Comparison of ENCODE assay signal across 8 mouse cellular contexts in genomic region chr11:84179226-84179953, GRCm38 (mm10). TPM values are rescaled to one million over a fixed set of nuclear protein-coding genes. Genes with fewer than 3 reads are reported as not detected.
DNase-seq lines count a peak whose midpoint lies in the region; ATAC-seq and TF ChIP-seq lines count a peak whose summit lies in the region.

No protein-coding gene starts in this region.

- peak overlapping the region; percentile 54 for H3ac ChIP-seq in myocyte (ENCODE audit: control insufficient read depth, insufficient read length)

- ATAC-seq in CD4-positive, CD25-positive, alpha-beta regulatory T cell, adult 4 months = peak; percentile 74
- ATAC-seq in erythroid progenitor cell, adult 5-6 weeks (replicated peaks; ENCODE audit: low FRiP score, poor library complexity, severe bottlenecking) = peak; percentile 91
- ATAC-seq in heart, embryonic 13.5 days (ENCODE audit: extremely low read depth, insufficient number of reproducible peaks, low FRiP score, low TSS enrichment) = peak; percentile 97
- ATAC-seq in kidney, postnatal 0 days (replicated peaks; ENCODE audit: low FRiP score, low read depth) = peak; percentile 99
- peak; percentile 97 for ATAC-seq in liver, embryonic 11.5 days (replicated peaks; ENCODE audit: low FRiP score)

- peak overlapping the region; percentile 90 for H3K9ac ChIP-seq in heart, embryonic 13.5 days
- H3K9ac ChIP-seq in kidney, postnatal 0 days (ENCODE audit: low read depth, low read length) = peak overlapping the region; percentile 76
- H3K9ac ChIP-seq in liver, embryonic 11.5 days (ENCODE audit: low read depth, low read length) = peak overlapping the region; percentile 90

- H3K4me3 ChIP-seq in brown adipose tissue, adult 24 weeks (ENCODE audit: insufficient read depth, low read depth, low read length) = peak overlapping the region; percentile 88
- peak overlapping the region; percentile 80 for H3K4me3 ChIP-seq in heart, embryonic 13.5 days
- H3K4me3 ChIP-seq in kidney, postnatal 0 days (replicated peaks; ENCODE audit: low read depth, low read length) = peak overlapping the region; percentile 77
- peak overlapping the region; percentile 91 for H3K4me3 ChIP-seq in liver, embryonic 11.5 days (ENCODE audit: low read depth, low read length)
- peak overlapping the region; percentile 53 for H3K4me3 ChIP-seq in myocyte

- peak; percentile 77 for TF ChIP-seq CTCF in kidney, postnatal 0 days (IDR thresholded peaks at IDR 0.05; ENCODE audit: low read depth)

- peak; percentile 83 for TF ChIP-seq POLR2A in myocyte (IDR thresholded peaks at IDR 0.05; ENCODE audit: insufficient read length, low read depth)

- peak overlapping the region; percentile 77 for H3K27ac ChIP-seq in brown adipose tissue, adult 24 weeks (replicated peaks; ENCODE audit: low read depth, low read length)
- H3K27ac ChIP-seq in heart, embryonic 13.5 days (replicated peaks) = peak overlapping the region; percentile 94
- H3K27ac ChIP-seq in kidney, postnatal 0 days = peak overlapping the region; percentile 92
- H3K27ac ChIP-seq in liver, embryonic 11.5 days (ENCODE audit: low read depth, low read length) = peak overlapping the region; percentile 92

- H3K36me3 ChIP-seq in heart, embryonic 13.5 days = no peaks in the 10 kb centered on the region
- H3K36me3 ChIP-seq in kidney, postnatal 0 days (ENCODE audit: insufficient read depth, low read length) = no peaks in the 10 kb centered on the region
- no peaks in the 10 kb centered on the region for H3K36me3 ChIP-seq in liver, embryonic 11.5 days (ENCODE audit: control insufficient read depth, insufficient read depth, low read length)
- H3K36me3 ChIP-seq in myocyte (ENCODE audit: control insufficient read depth, insufficient read depth) = no peaks in the 10 kb centered on the region

- 0 out of 2 replicates have a peak, but pooled peaks cover 3% of the 10 kb centered on the region for H3K4me1 ChIP-seq in brown adipose tissue, adult 24 weeks (ENCODE audit: control insufficient read depth, insufficient read depth, insufficient read length, low read length)
- H3K4me1 ChIP-seq in heart, embryonic 13.5 days = peaks cover 21% of the 10 kb centered on the region
- H3K4me1 ChIP-seq in kidney, postnatal 0 days (replicated peaks; ENCODE audit: insufficient read depth, low read length) = peaks cover 9% of the 10 kb centered on the region; the same call in 1 of the 2 replicates
- H3K4me1 ChIP-seq in liver, embryonic 11.5 days (replicated peaks; ENCODE audit: control insufficient read depth, insufficient read depth, low read length) = peaks cover 20% of the 10 kb centered on the region

- WGBS in heart, embryonic 13.5 days = under 1% methylated on average over 65 of the region's 85 CpGs
- under 1% methylated on average over 67 of the region's 85 CpGs for WGBS in kidney, postnatal 0 days
- under 1% methylated on average over 54 of the region's 85 CpGs for WGBS in liver, embryonic 11.5 days

- peak overlapping the region; percentile 89 for H3K4me2 ChIP-seq in heart, embryonic 13.5 days
- H3K4me2 ChIP-seq in kidney, postnatal 0 days (ENCODE audit: low read length) = peak overlapping the region; percentile 92
- H3K4me2 ChIP-seq in liver, embryonic 11.5 days = peak overlapping the region; percentile 82
- H3K4me2 ChIP-seq in myocyte (ENCODE audit: low read depth) = peak overlapping the region; percentile 98

- DNase-seq in kidney, postnatal 0 days (ENCODE audit: low spot score) = peak; percentile 97
- peak; percentile 98 for DNase-seq in liver, embryonic 11.5 days (ENCODE audit: low spot score)
- DNase-seq in spleen, postnatal 4 days (ENCODE audit: low spot score in 2 of 2) = peak; percentile 93 to 96

- no peaks in the 10 kb centered on the region for H3K27me3 ChIP-seq in heart, embryonic 13.5 days (replicated peaks)
- no peaks in the 10 kb centered on the region for H3K27me3 ChIP-seq in kidney, postnatal 0 days (ENCODE audit: insufficient read depth, low read length)
- no peaks in the 10 kb centered on the region for H3K27me3 ChIP-seq in liver, embryonic 11.5 days (replicated peaks; ENCODE audit: control insufficient read depth, insufficient read depth, low read length)
- no peaks in the 10 kb centered on the region for H3K27me3 ChIP-seq in myocyte (ENCODE audit: control insufficient read depth, insufficient read depth, insufficient read length)

- peaks cover 44% of the 10 kb centered on the region for H3K79me2 ChIP-seq in myocyte (ENCODE audit: control insufficient read depth, insufficient read depth)

- H3K9me3 ChIP-seq in heart, embryonic 13.5 days = no peaks in the 10 kb centered on the region
- no peaks in the 10 kb centered on the region for H3K9me3 ChIP-seq in kidney, postnatal 0 days (replicated peaks; ENCODE audit: low read length)
- no peaks in the 10 kb centered on the region for H3K9me3 ChIP-seq in liver, embryonic 11.5 days (ENCODE audit: control insufficient read depth, low read length)

TF ChIP-seq in myocyte, 11 proteins besides CTCF, POLR2A, EP300 and RAD21:
- no peak for TF ChIP-seq MYOG (IDR thresholded peaks at IDR 0.05; ENCODE audit: control insufficient read depth in 1 of 3, insufficient read depth in 1 of 3, insufficient read length in 2 of 3, low read depth in 2 of 3)
- no peak for TF ChIP-seq REST (IDR thresholded peaks at IDR 0.05; ENCODE audit: insufficient read depth, insufficient read length)
- TF ChIP-seq SRF (IDR thresholded peaks at IDR 0.05; ENCODE audit: control insufficient read depth, insufficient read length, low read depth) = no peak
- TF ChIP-seq TCF12 (IDR thresholded peaks at IDR 0.05; ENCODE audit: insufficient read depth, poor library complexity, severe bottlenecking) = no peak
- no peak for TF ChIP-seq MYOD1 (IDR thresholded peaks at IDR 0.05; ENCODE audit: control insufficient read depth in 1 of 3, insufficient read length in 2 of 3, low read depth in 2 of 3)
- TF ChIP-seq CEBPB (IDR thresholded peaks at IDR 0.05; ENCODE audit: insufficient read depth, poor library complexity, severe bottlenecking) = no peak
- no peak for TF ChIP-seq MAX (IDR thresholded peaks at IDR 0.05; ENCODE audit: low read depth)
- TF ChIP-seq USF1 (IDR thresholded peaks at IDR 0.05; ENCODE audit: low read depth) = no peak
- TF ChIP-seq POLR2AphosphoS2 (IDR thresholded peaks at IDR 0.05; ENCODE audit: insufficient read length, low read depth) = peak; percentile 85

RNA-seq across cellular contexts. Expression of gene Gm11437, which starts 12.1 kb away (rescaled TPM):
- polyA plus RNA-seq in CD4-positive, CD25-positive, alpha-beta regulatory T cell, adult 4 months (2017; shearing (Covaris generic)) = not detected
- polyA plus RNA-seq in brown adipose tissue, adult 24 weeks (2012; ENCODE audit: insufficient read depth, insufficient read length, missing spikeins) = not detected in 2 replicates
- not detected in 2 replicates for total RNA-seq in erythroid progenitor cell, adult 5-6 weeks (2015; ENCODE audit: low replicate concordance)
- not detected in 2 replicates for total RNA-seq in erythroid progenitor cell, adult 5-6 weeks (2017; ENCODE audit: low replicate concordance)
- not detected in 2 replicates for polyA plus RNA-seq in heart, embryonic 13.5 days (2015; fragmentation: Nextera tagmentation; extraction: Ambion mirVana)
- polyA plus RNA-seq in kidney, postnatal 0 days (2015; fragmentation: Nextera tagmentation; extraction: Ambion mirVana) = not detected in 2 replicates
- not detected in 2 replicates for polyA plus RNA-seq in liver, embryonic 11.5 days (2014; fragmentation: Nextera tagmentation; extraction: Ambion mirVana)
- polyA plus RNA-seq in myocyte (2012; fragmentation: generic; extraction: Trizol) = not detected

RNA-seq across cellular contexts. Expression of gene Acaca, which starts 49.9 kb away (rescaled TPM):
- 1 to 10 TPM; 4.8 to 5.4 TPM for polyA plus RNA-seq in CD4-positive, CD25-positive, alpha-beta regulatory T cell, adult 4 months (2017; shearing (Covaris generic))
- polyA plus RNA-seq in brown adipose tissue, adult 24 weeks (2012; ENCODE audit: insufficient read depth, insufficient read length, missing spikeins) = 941 and 1,135 TPM in 2 replicates
- total RNA-seq in erythroid progenitor cell, adult 5-6 weeks (2015; ENCODE audit: low replicate concordance) = 5.9 and 6.5 TPM in 2 replicates
- 2.7 and 5.0 TPM in 2 replicates for total RNA-seq in erythroid progenitor cell, adult 5-6 weeks (2017; ENCODE audit: low replicate concordance)
- 6.6 and 6.7 TPM in 2 replicates for polyA plus RNA-seq in heart, embryonic 13.5 days (2015; fragmentation: Nextera tagmentation; extraction: Ambion mirVana)
- polyA plus RNA-seq in kidney, postnatal 0 days (2015; fragmentation: Nextera tagmentation; extraction: Ambion mirVana) = 4.6 and 5.5 TPM in 2 replicates
- polyA plus RNA-seq in liver, embryonic 11.5 days (2014; fragmentation: Nextera tagmentation; extraction: Ambion mirVana) = 17.0 and 20.4 TPM in 2 replicates
- polyA plus RNA-seq in myocyte (2012; fragmentation: generic; extraction: Trizol) = 49.9 TPM

RNA-seq across cellular contexts. Expression of gene Tada2a, which starts 50.0 kb away (rescaled TPM):
- polyA plus RNA-seq in CD4-positive, CD25-positive, alpha-beta regulatory T cell, adult 4 months (2017; shearing (Covaris generic)) = 10 to 100 TPM; 10.5 to 13.8 TPM
- polyA plus RNA-seq in brown adipose tissue, adult 24 weeks (2012; ENCODE audit: insufficient read depth, insufficient read length, missing spikeins) = 5.4 and 5.5 TPM in 2 replicates
- 2.5 and 3.6 TPM in 2 replicates for total RNA-seq in erythroid progenitor cell, adult 5-6 weeks (2015; ENCODE audit: low replicate concordance)
- 4.0 and 5.8 TPM in 2 replicates for total RNA-seq in erythroid progenitor cell, adult 5-6 weeks (2017; ENCODE audit: low replicate concordance)
- 19.9 and 20.4 TPM in 2 replicates for polyA plus RNA-seq in heart, embryonic 13.5 days (2015; fragmentation: Nextera tagmentation; extraction: Ambion mirVana)
- 23.3 and 25.7 TPM in 2 replicates for polyA plus RNA-seq in kidney, postnatal 0 days (2015; fragmentation: Nextera tagmentation; extraction: Ambion mirVana)
- 30.6 and 32.7 TPM in 2 replicates for polyA plus RNA-seq in liver, embryonic 11.5 days (2014; fragmentation: Nextera tagmentation; extraction: Ambion mirVana)
- polyA plus RNA-seq in myocyte (2012; fragmentation: generic; extraction: Trizol) = 12.4 TPM

Comparison
In these comparisons a context has a peak if more than half of its experiments do, and no peak if none do; other contexts are left out.
1. Peak in every context shown above with its lines: DNase-seq, ATAC-seq, H3K4me3 ChIP-seq and H3K27ac ChIP-seq.
2. RNA of gene Acaca, which starts 49.9 kb away (polyA plus RNA-seq): 941 to 1,135 TPM in brown adipose tissue, adult 24 weeks; 49.9 TPM in myocyte (single experiment), 17.0 to 20.4 TPM in liver, embryonic 11.5 days, 6.6 to 6.7 TPM in heart, embryonic 13.5 days, 4.6 to 5.5 TPM in kidney, postnatal 0 days and 4.8 to 5.4 TPM in CD4-positive, CD25-positive, alpha-beta regulatory T cell, adult 4 months; every median in the first group is over 10 times any median in the second.